Mouse (Mus musculus) T-cell, adult 2 months (primary cell): ENCODE measurements around the gene Exoc3.

ENCODE experiments used
- DNase-seq: peaks from one replicate; pipeline ENCODE4 v3.0.0; 2022; ENCODE audit warnings: low spot score

Gene Exoc3

GRCm38 (mm10) chr13:74208317-74208985 lies at the start of gene Exoc3:
Gene Exoc3, minus strand, starts transcription at chr13:74208732.
- DNase-seq, result peak; percentile 88

- DNase-seq, result no peak
Measured at GRCm38 (mm10) chr13:74246494-74246893, 38.0 kb upstream of the Exoc3 start.

DNA sequence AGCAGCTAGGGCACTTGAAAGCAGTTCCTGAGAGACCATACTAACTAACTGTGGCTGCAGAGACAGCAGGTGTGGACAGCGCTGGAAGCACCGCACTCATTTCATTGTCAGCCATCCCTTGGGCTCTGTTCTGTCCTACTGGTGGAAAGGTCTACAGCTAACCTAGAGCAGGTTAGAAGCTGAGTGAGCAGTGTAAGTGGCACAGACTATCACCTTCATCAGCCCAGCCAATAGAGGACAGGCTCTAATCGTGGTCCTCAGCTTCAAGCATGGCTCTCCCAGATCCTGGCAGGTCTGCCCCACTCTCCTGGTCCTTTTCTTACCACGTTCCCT lies 37.3 kb upstream of the Exoc3 start:
- DNase-seq, result no peak

DNA sequence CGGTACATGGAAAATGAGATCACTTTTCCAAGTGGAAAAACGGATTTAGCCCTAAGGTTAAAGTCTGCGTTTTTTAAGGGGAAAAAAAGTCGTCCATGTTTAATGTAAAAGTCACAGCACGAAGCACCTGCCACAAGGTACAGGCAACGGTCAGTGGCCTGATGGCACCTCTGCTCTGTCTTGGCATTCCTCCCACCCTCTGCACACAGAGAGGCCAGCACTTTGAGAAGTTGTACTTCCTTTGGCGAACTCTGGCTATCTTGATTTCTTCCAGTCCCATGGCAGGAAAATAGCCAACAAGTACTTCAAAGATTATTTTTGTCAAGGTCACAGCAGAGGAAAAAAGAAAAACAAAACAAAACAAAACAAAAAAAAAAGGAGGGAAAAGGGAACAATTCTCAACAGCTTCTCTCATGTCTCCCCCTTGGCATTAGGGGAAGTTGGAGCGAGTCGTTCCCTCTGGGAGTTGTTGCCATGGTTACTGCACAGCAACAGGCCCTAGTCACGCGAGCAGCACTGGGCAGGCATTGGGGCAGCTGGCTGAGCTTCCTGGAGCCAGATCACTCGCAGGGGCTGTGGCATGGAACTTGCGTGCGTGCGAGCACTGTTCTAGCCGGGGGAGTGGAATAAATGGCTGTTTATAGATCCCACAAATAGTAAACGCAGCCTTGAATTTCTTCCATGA lies 36.8 kb upstream of the Exoc3 start:
- no peak for DNase-seq

- no peak for DNase-seq
Measured at GRCm38 (mm10) chr13:74237574-74237973, 29.0 kb upstream of the Exoc3 start.

- no peak for DNase-seq
Measured at GRCm38 (mm10) chr13:74220659-74221058, 12.1 kb upstream of the Exoc3 start.

GRCm38 (mm10) chr13:74218441-74218840 lies 9.9 kb upstream of the Exoc3 start:
- no peak for DNase-seq

- DNase-seq, result peak; percentile 37
Measured at GRCm38 (mm10) chr13:74208986-74209345, 434 bp upstream of the Exoc3 start.

DNA sequence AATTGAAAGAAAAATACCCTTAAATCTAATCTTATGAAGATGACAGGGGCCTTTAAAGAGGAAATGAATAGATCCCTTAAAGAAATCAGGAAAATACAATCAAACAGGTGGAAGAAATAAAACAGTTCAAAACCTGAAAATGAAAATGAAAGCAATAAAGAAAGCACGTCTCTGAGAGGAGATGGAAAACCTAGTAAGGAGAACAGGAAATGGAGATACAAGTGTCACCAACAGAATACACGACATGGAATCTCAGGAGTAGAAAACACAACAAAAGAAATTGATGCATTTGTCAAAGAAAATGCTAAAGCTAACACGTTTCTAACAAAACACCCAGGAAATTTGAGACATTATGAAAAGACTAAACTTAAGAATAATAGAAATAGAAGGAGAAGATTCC lies 12.1 kb downstream of the Exoc3 start:
- no peak for DNase-seq

GRCm38 (mm10) chr13:74192613-74193012 lies 15.9 kb downstream of the Exoc3 start:
- no peak for DNase-seq

DNA sequence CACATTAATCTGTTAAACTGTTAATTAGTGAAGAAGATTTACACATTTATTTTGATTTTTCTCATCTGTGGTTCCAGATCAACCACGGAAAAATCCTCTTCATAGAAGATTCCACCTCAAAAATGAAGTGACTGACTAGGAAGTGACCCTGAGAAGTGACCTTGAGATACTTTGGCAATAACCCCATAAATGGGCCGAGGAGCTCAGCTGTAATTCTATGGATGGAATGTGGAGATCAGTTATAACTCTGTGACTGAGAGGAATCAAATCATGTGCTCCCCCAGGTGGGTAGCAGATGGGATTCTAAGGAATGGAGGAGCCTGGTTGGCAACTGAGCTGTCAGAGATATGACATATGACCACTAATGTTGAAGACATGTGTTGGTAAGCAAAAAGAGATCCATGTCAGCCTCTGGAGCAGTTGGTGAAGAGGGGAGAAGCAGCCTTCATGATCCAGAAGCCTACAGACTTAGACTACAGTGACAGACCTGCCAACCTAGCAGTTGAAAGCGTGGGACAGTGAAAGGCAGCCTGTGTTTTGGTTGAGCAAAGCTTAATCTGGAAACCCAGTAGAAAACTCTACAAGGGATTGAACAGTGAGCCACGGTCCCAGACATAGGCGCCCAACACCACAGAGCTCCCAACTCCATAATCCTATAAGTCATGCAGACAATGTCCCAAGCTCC lies 25.4 kb downstream of the Exoc3 start:
- no peak for DNase-seq

DNA sequence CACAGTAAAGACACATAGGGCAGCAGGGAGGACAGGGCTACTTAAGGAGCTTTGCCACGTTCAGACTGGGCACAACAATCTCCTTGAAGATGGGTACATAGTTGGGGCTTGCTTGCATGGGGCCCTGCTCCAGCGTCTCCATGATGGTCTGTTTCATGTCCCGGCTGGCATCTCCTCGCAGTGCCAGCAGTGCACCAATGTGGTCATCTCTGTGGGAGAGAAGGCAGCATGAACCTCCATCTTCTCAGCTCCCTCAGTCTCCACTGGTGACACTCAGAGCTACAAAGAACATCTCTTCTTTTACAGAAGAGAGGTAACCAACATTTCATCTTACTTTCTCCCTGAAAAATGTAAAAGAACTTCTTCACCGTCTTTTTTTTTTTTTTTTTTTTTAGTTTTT lies 36.5 kb downstream of the Exoc3 start:
- no peak for DNase-seq

GRCm38 (mm10) chr13:74169446-74170164 lies 38.9 kb downstream of the Exoc3 start:
- DNase-seq, result no peak

GRCm38 (mm10) chr13:74167492-74167891 lies 41.0 kb downstream of the Exoc3 start:
- no peak for DNase-seq

- DNase-seq, result no peak
Measured at GRCm38 (mm10) chr13:74167057-74167413, 41.5 kb downstream of the Exoc3 start.

DNA sequence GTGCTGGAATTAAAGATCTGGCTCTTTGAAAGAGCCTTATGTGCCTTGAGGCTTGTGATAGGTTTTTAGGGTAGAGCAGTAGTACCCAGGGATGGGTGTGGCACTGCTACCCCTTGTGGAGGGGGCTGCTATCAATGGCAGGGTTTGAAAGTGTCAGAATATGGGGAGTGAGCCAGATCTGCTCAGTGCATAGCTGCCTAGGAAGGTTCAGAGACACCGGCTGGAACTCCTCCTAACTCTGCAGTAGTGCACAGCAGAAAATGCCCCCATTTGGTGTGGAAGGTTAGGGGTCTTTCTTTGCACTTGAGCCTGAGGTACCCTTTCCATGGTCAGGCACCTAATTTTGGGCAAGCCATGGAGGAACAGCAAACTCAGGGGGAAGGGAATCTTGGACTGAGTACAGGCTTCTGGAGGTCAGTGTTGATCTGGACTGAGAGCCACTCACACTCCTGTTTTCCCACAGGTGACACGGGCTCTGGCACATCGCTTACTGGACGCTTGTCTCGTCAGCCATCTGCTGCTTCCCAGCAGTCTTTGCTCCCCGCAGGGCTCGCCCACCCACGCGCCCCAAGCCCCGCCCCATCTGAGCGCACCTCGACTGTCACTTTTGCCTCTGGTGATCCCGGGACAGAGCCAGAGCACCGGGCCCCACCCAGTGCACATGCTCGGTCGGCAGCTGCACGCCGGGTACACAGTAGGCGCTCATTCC lies 42.0 kb downstream of the Exoc3 start:
- peak; percentile 50 for DNase-seq

- DNase-seq, result no peak
Measured at GRCm38 (mm10) chr13:74147327-74147726, 61.2 kb downstream of the Exoc3 start.

DNA sequence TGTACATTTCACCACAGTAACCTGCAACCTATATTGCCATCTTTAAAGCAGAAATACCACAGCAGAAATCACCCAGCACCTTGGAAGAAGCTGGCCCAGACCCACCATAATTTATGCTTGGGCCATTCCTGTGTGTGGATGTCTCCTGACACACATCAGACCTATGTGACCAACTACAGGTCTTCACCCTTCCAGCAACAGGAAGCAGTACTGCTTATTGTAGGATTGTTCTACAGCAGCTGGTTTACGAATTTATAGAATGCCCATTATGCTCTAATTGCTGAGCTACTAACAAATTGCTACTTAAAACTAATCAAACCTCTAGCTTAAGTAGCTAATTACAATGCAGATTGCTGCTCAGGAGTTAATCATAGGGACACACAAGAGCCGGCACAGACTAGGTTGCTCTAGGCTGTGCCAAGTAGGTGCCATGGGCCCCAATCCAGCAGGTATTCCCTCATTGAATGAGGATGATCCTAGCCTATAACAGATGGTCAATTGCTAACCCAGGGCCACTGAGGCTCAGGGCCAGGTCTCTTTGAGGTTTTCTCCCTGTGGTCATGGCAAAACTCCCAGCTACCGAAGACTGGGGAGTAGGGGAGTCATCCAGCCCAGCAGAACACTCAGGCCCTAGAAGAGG lies 62.4 kb downstream of the Exoc3 start:
- DNase-seq, result no peak

DNA sequence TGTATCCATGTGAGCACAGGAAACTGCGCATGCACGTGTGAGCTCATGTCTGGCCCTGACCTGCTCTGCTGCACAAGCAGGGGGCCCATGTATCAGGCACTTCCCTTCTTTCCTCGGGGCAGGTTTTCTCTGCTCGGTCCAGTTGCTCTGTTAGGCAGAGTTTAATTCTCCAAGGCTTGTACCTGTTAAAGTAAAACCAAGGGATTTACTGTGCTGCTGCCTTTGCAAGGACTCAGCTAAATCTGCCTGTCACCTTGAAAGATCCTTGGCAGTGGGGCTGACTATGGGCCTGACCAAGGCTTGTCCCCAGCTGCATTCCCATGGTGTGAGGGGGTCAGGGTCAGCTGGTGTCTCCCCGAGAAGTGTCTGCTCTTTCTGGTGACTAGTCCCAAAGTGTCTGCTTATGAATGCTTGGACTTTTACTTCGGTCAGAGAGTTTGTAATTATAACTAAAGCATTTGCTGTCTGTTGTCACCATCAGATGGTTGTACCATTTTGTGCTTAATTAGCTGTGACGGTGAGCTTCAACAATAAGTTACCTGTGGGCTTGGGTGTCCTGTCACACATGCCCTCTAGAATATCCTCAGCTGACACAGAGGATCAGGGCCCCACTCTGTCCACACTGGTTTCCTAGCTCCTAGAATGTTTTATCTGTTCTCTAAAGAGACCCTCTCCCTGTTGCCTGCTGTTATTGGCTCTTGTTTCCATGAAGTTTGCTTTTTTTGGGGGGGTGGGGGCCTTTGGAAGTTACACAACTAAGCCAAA lies 64.2 kb downstream of the Exoc3 start:
- no peak for DNase-seq

GRCm38 (mm10) chr13:74143282-74143681 lies 65.2 kb downstream of the Exoc3 start:
- no peak for DNase-seq

- no peak for DNase-seq
Measured at GRCm38 (mm10) chr13:74140793-74141192, 67.7 kb downstream of the Exoc3 start.
